Mouse (Mus musculus) hindbrain, embryonic 12.5 days (tissue): ENCODE data around the gene Gm26965. TPM values are rescaled to one million over a fixed set of nuclear protein-coding genes. Genes with fewer than 3 reads are reported as not detected.
A peak's percentile ranks its signal among the peaks of the same experiment; 100 is the strongest.
"Not testable (repeated sequence)": the region's sequence is repeated elsewhere in the genome, so short reads cannot be mapped to it uniquely, and the experiment has no call there.

Source experiments
- ATAC-seq: fragments of 200-750 bp; cut with Nextera tagmentation; 2 replicates; pipeline ENCODE4 v1.8.0; 2017; ENCODE audit warnings: moderate TSS enrichment; ENCODE audit not compliant: low FRiP score
- H3K27ac ChIP-seq: fragments of 300-500 bp; sonication (generic); 2 replicates; pipeline ENCODE4 v1.5.1; 2016; ENCODE audit warnings: mild to moderate bottlenecking
- H3K27me3 ChIP-seq: fragments of 300-500 bp; sonication (generic); 2 replicates; pipeline ENCODE4 v1.6.1; 2016; ENCODE audit warnings: mild to moderate bottlenecking
- H3K36me3 ChIP-seq: fragments of 300-500 bp; sonication (generic); 2 replicates; pipeline ENCODE4 v1.6.1; 2016; ENCODE audit warnings: mild to moderate bottlenecking
- H3K4me1 ChIP-seq: fragments of 300-500 bp; sonication (generic); 2 replicates; pipeline ENCODE4 v1.6.1; 2016
- H3K4me2 ChIP-seq: fragments of 300-500 bp; sonication (generic); replicated peaks from 2 replicates; pipeline ENCODE4 v1.6.1; 2016; ENCODE audit warnings: mild to moderate bottlenecking
- H3K4me3 ChIP-seq: fragments of 300-500 bp; sonication (generic); 2 replicates; pipeline ENCODE4 v1.5.1; 2016; ENCODE audit warnings: mild to moderate bottlenecking
- H3K9ac ChIP-seq: fragments of 300-500 bp; sonication (generic); 2 replicates; pipeline ENCODE4 v1.6.1; 2016; ENCODE audit warnings: mild to moderate bottlenecking, moderate library complexity
- H3K9me3 ChIP-seq: fragments of 300-500 bp; sonication (generic); replicated peaks from 2 replicates; pipeline ENCODE4 v1.6.1; 2016; ENCODE audit warnings: mild to moderate bottlenecking
- WGBS: fragments of 180-500 bp; shearing (Covaris S2); methylation state at CpG from one replicate; pipeline ENCODE4 v1.1.7; 2016; 5-methylcytosine and 5-hydroxymethylcytosine counted together
- polyA plus RNA-seq: library from polyadenylated mRNA; unstranded; fragments of >200 nt; fragmentation: Nextera tagmentation; extraction: Ambion mirVana; gene quantifications from 2 replicates; pipeline ENCODE4 v1.2.1, GENCODE M21; 2016

The Gm26965 gene
- polyA plus RNA-seq, 1 experiment from 2014 or later, result not detected

- no peak within 1 kb of the TSS for H3K27ac ChIP-seq
- H3K4me2 ChIP-seq, result peak within 1 kb of the TSS; percentile 61
- H3K4me3 ChIP-seq, result peak within 1 kb of the TSS; percentile 54
- no peaks in the 10 kb centered on the region for H3K9me3 ChIP-seq
- peaks cover 4% of the 10 kb centered on the region; the same call in 1 of the 2 replicates for H3K4me1 ChIP-seq
- H3K27me3 ChIP-seq, result no peaks in the 10 kb centered on the region
- 6% methylated on average over 20 of the region's 20 CpGs for WGBS
- 0 out of 2 replicates have a peak, but pooled peaks cover 11% of the 10 kb centered on the region for H3K36me3 ChIP-seq
- peak; percentile 95 for ATAC-seq
- H3K9ac ChIP-seq, result peak within 1 kb of the TSS; percentile 53
Measured at GRCm38 (mm10) chr13:67483625-67484423, 42.1 kb downstream of the Gm26965 start, which contains the start of gene Zfp874b. Gene Zfp874b (minus strand): TSS chr13:67484258.

GRCm38 (mm10) chr13:67481528-67481927, 44.4 kb downstream of the Gm26965 start:
- H3K4me3 ChIP-seq, result no peak overlapping the region
- no peaks in the 10 kb centered on the region for H3K36me3 ChIP-seq
- peaks cover 4% of the 10 kb centered on the region; the same call in 1 of the 2 replicates for H3K4me1 ChIP-seq
- ATAC-seq, result no peak
- WGBS, result 71% methylated on average over 4 of the region's 4 CpGs
- H3K9ac ChIP-seq, result no peak overlapping the region
- H3K9me3 ChIP-seq, result no peaks in the 10 kb centered on the region
- H3K27ac ChIP-seq, result no peak overlapping the region
- no peak overlapping the region for H3K4me2 ChIP-seq
- no peaks in the 10 kb centered on the region for H3K27me3 ChIP-seq

- no peak overlapping the region for H3K27ac ChIP-seq
- no peaks in the 10 kb centered on the region for H3K9me3 ChIP-seq
- H3K27me3 ChIP-seq, result no peaks in the 10 kb centered on the region
- no peak for ATAC-seq
- H3K36me3 ChIP-seq, result peaks cover 8% of the 10 kb centered on the region; the same call in 1 of the 2 replicates
- no peak overlapping the region for H3K9ac ChIP-seq
- H3K4me1 ChIP-seq, result no peaks in the 10 kb centered on the region
- no peak overlapping the region for H3K4me3 ChIP-seq
- no peak overlapping the region for H3K4me2 ChIP-seq
- WGBS, result 85% methylated on average over 3 of the region's 3 CpGs
Measured at GRCm38 (mm10) chr13:67469274-67469673, 56.7 kb downstream of the Gm26965 start.

GRCm38 (mm10) chr13:67463506-67464185, 62.3 kb downstream of the Gm26965 start:
- ATAC-seq, H3K9me3 ChIP-seq, H3K4me1 ChIP-seq: not testable (repeated sequence)

GRCm38 (mm10) chr13:67452021-67452309, 74.0 kb downstream of the Gm26965 start:
- Histone ChIP-seq H3K36me3 (no peaks in the 10 kb centered on the region), H3K4me3 (peak overlapping the region; percentile 53), H3K4me2 (peak overlapping the region; percentile 77), H3K9ac (peak overlapping the region; percentile 60; the same call in 1 of the 2 replicates), H3K9me3 (no peaks in the 10 kb centered on the region), H3K27ac (no peak overlapping the region), H3K4me1 (no peaks in the 10 kb centered on the region), H3K27me3 (no peaks in the 10 kb centered on the region)
- WGBS, result 5% methylated on average over 3 of the region's 3 CpGs
- ATAC-seq, result no peak

More at GRCm38 (mm10) chr13:67463506-67464185, 62.3 kb downstream of the Gm26965 start:
- not testable (repeated sequence) for H3K36me3 ChIP-seq, H3K4me2 ChIP-seq, H3K27ac ChIP-seq, H3K4me3 ChIP-seq, H3K27me3 ChIP-seq, H3K9ac ChIP-seq
- WGBS, result 84% methylated on average over 3 of the region's 5 CpGs

GRCm38 (mm10) chr13:67451172-67452020, 74.6 kb downstream of the Gm26965 start, which contains the start of gene Zfp874a:
Gene Zfp874a (minus strand): TSS chr13:67451624.
- H3K4me1 ChIP-seq, result no peaks in the 10 kb centered on the region
- WGBS, result 1% methylated on average over 20 of the region's 20 CpGs
- peak; percentile 97 for ATAC-seq
- peak within 1 kb of the TSS; percentile 60 for H3K9ac ChIP-seq
- H3K9me3 ChIP-seq, result no peaks in the 10 kb centered on the region
- no peak within 1 kb of the TSS for H3K27ac ChIP-seq
- H3K27me3 ChIP-seq, result no peaks in the 10 kb centered on the region
- peak within 1 kb of the TSS; percentile 53 for H3K4me3 ChIP-seq
- H3K36me3 ChIP-seq, result 0 out of 2 replicates have a peak, but pooled peaks cover 3% of the 10 kb centered on the region
- H3K4me2 ChIP-seq, result peak within 1 kb of the TSS; percentile 77

Other genes starting within 250 kb of the Gm26965 start
- 3.8 and 4.6 TPM in 2 replicates for gene Zfp458, start 247.7 kb downstream of the Gm26965 start, polyA plus RNA-seq
- 0.50 and 0.85 TPM in 2 replicates for gene Zfp457, start 219.7 kb downstream of the Gm26965 start, polyA plus RNA-seq
- gene Zfp595, start 193.6 kb downstream of the Gm26965 start, polyA plus RNA-seq, result 1.7 and 1.8 TPM in 2 replicates
- not detected in 2 replicates for gene Gm28044, start 165.6 kb downstream of the Gm26965 start, polyA plus RNA-seq
- 0.72 and 0.98 TPM in 2 replicates for gene Zfp953, start 165.5 kb downstream of the Gm26965 start, polyA plus RNA-seq
- gene Gm28041, start 150.4 kb downstream of the Gm26965 start, polyA plus RNA-seq, result not detected in 2 replicates
- 0.83 and 0.94 TPM in 2 replicates for gene Zfp456, start 150.3 kb downstream of the Gm26965 start, polyA plus RNA-seq
- 4.6 and 4.9 TPM in 2 replicates for gene Zfp429, start 126.3 kb downstream of the Gm26965 start, polyA plus RNA-seq
- 1.0 and 1.3 TPM in 2 replicates for gene Zfp459, start 104.7 kb downstream of the Gm26965 start, polyA plus RNA-seq
- gene Zfp874a, start 74.5 kb downstream of the Gm26965 start, polyA plus RNA-seq, result 7.1 and 8.3 TPM in 2 replicates
- gene Zfp874b, start 41.9 kb downstream of the Gm26965 start, polyA plus RNA-seq, result 2.1 and 2.2 TPM in 2 replicates
- 17.8 and 18.0 TPM in 2 replicates for gene Zfp58, start 25.6 kb downstream of the Gm26965 start, polyA plus RNA-seq
- gene Zfp87, start within 50 bp of the Gm26965 start, polyA plus RNA-seq, result 32.4 and 32.8 TPM in 2 replicates
- 16.6 and 18.3 TPM in 2 replicates for gene Zfp748, start 27.7 kb upstream of the Gm26965 start, polyA plus RNA-seq
- gene Zfp729b, start 83.6 kb upstream of the Gm26965 start, polyA plus RNA-seq, result 4.6 and 5.1 TPM in 2 replicates
- gene Gm49345, start 111.6 kb upstream of the Gm26965 start, polyA plus RNA-seq, result not detected in 2 replicates
- gene Zfp729a, start 111.6 kb upstream of the Gm26965 start, polyA plus RNA-seq, result 2.9 and 3.7 TPM in 2 replicates
- gene Zfp738, start 160.9 kb upstream of the Gm26965 start, polyA plus RNA-seq, result 14.2 and 16.5 TPM in 2 replicates
- 8.2 and 9.1 TPM in 2 replicates for gene Zfp65, start 203.0 kb upstream of the Gm26965 start, polyA plus RNA-seq
- gene Zfp85, start 229.1 kb upstream of the Gm26965 start, polyA plus RNA-seq, result 5.4 and 5.5 TPM in 2 replicates